Mouse (Mus musculus) C2C12 (cell line): ENCODE measurements around the gene Cyp2j6.

Experiments
- CEBPB ChIP-seq: IDR thresholded peaks from one replicate; pipeline ENCODE4 v1.6.1; 2011; ENCODE audit warnings: low read depth, mild to moderate bottlenecking, control low read depth, moderate library complexity
- CTCF ChIP-seq: IDR thresholded peaks from one replicate; pipeline ENCODE4 v1.5.1; 2011; ENCODE audit not compliant: control insufficient read depth, insufficient read depth, insufficient read length
- MAX ChIP-seq: IDR thresholded peaks from one replicate; pipeline ENCODE4 v1.6.1; 2011; ENCODE audit warnings: mild to moderate bottlenecking, control low read depth
- MYOD1 ChIP-seq: IDR thresholded peaks from one replicate; pipeline ENCODE4 v1.6.1; 2011; ENCODE audit warnings: low read depth; ENCODE audit not compliant: control insufficient read depth, insufficient read length
- MYOG ChIP-seq: IDR thresholded peaks from one replicate; pipeline ENCODE4 v1.6.1; 2011; ENCODE audit not compliant: control insufficient read depth, insufficient read length; ENCODE audit errors: extremely low read depth
- USF1 ChIP-seq: IDR thresholded peaks from one replicate; pipeline ENCODE4 v1.6.1; 2011; ENCODE audit warnings: low read depth, mild to moderate bottlenecking, control low read depth, moderate library complexity

GRCm38 (mm10) chr4:96545976-96546375, 7.5 kb downstream of the Cyp2j6 start:
- no peak for TF ChIP-seq CTCF
- TF ChIP-seq MYOD1, result no peak
- no peak for TF ChIP-seq USF1
- no peak for TF ChIP-seq MAX
- no peak for TF ChIP-seq CEBPB
- TF ChIP-seq MYOG, result no peak
